Mouse (Mus musculus) c-Kit-positive CD71-negative TER-119-negative erythroid progenitor cells, embryonic 14.5 days (primary cell): ENCODE results near the gene Ankrd9.

ENCODE experiments used
- DNase-seq: peaks from one replicate; pipeline ENCODE4 v3.0.0-alpha.2; 2013; ENCODE audit warnings: low read depth

Ankrd9 gene

GRCm38 (mm10) chr12:110954351-110954991 is 24.4 kb downstream of the Ankrd9 start:
- DNase-seq, result no peak

DNA sequence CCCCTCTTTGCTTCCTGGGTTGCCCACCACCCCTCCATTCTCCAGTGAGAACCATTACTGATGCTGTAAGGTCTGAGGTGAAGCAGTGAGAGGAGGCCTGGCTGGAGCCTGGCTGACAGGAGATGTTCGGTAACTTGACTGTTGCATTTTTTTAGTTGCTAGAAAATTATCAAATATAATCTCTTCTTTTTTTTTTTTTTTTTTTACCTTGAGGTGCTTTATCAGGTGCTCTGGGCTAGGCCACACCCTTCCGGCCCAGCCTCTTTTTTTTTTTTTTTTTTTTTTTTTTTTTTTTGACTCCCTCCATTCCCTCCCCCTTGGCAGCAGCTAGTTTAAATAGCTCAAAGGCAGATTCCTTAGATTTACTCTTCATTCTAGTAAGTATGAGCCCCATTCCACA is 24.9 kb downstream of the Ankrd9 start:
- DNase-seq, result no peak

DNA sequence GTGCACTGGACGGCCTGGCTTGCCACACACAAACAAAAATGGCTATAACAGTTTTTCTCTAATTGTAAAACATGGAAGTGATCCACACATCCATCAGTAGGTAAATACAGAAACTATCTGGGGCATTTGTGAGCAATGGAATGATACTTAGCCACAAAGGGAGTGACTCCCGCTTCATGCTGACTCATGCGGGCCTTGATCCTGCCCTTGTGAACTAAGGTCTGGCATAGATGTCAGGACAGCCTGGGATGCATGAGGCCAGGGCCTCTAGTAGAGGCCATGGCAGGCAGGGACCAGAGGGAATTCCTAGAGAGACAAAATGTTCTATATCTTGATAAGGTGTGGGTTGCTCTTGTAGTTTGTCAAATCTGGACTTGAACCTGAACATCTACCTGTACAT is 25.4 kb downstream of the Ankrd9 start:
- no peak for DNase-seq

GRCm38 (mm10) chr12:110952628-110953385 is 26.0 kb downstream of the Ankrd9 start:
- DNase-seq, result no peak

- DNase-seq, result no peak
Measured at GRCm38 (mm10) chr12:110951236-110951635, 27.6 kb downstream of the Ankrd9 start.

GRCm38 (mm10) chr12:110950151-110950550 is 28.7 kb downstream of the Ankrd9 start:
- DNase-seq, result no peak

- DNase-seq, result no peak
Measured at GRCm38 (mm10) chr12:110949410-110949809, 29.4 kb downstream of the Ankrd9 start.

DNA sequence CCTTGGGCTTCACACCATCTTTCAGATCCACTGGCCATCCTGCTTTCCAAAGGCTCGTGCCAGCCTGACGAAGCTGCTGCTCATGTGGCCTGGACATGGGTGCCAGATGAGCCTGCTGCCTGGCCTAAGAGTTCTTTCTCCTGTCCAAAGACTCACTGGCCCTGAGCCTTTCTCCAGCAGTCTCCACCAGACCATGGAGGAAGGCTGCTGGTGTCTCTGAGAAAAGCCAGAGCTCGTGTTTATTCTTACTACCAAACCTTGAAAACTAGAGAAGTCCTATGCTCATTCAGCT is 30.0 kb downstream of the Ankrd9 start:
- DNase-seq, result no peak

GRCm38 (mm10) chr12:110948082-110948909 is 30.5 kb downstream of the Ankrd9 start:
- no peak for DNase-seq

GRCm38 (mm10) chr12:110946216-110946615 is 32.6 kb downstream of the Ankrd9 start:
- no peak for DNase-seq

- DNase-seq, result no peak
Measured at GRCm38 (mm10) chr12:110940869-110941268, 38.0 kb downstream of the Ankrd9 start.

DNA sequence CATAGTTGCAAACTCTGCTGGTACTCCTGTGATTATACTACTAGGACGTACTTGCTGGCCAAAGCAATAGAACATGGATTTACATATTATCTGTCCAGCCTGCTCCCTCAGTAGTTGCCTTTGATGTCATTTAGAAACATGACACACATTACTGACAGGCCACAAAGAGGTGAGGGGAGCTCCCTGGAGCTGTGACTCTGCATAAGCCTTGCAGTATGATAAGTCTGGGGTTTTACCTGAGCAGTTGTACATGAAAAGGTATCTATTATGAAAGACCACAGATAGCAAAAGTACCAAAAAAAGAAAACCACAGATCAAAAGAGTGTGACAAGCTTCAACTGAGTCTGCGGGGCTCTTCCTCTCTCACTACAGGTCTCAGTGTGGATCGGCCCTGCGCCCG is 39.5 kb downstream of the Ankrd9 start:
- DNase-seq, result no peak

DNA sequence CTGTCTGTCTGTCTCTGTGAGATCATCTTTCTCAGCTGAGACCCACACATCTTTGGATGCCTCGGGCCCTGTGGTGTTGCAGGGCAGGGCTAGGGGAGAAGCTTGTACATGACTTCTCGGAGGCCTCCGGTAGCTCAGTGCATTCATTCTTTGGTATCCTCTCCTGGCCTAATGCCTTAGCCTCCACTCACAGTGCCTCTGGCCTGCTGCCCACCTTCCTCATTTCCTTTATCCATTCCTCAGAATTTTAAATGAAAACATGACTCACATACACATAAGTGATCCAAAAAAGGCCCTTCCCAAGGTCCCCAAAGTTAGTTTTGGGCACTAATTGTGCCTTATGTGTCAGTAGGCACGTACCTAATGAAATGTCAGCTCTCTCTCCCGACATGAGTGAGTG is 41.3 kb downstream of the Ankrd9 start:
- no peak for DNase-seq

DNA sequence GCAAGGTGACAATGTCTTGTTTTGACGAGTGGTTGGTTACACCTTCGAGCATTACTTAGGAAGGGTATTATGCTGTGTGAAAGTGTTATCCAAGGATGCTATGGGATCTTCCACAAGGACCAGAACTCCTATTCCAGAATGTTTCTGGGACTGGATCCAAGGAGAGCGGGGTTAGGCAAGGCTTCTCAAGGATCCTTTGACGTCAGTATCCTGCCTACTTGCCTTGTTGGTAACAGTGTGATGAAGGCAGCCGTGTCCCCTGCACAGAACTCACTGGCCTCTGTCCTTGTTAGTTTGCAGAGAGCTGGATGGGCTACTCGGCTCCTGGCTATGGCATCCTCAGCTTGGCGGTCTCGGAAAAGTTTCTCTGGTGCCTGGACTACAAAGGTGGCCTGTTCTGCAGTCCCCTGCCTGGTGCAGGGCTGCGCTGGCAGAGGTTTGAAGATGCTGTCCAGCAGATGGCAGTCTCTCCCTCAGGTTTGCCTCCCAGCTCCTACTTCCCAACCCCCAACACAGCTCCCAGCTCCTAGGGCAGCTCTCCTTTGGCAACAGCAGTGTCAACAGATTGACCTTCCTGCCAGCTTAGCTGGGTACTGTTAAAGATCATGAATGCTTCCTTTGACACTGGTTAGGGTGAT is 42.7 kb downstream of the Ankrd9 start:
- DNase-seq, result peak; percentile 65

- DNase-seq, result no peak
Measured at GRCm38 (mm10) chr12:110932820-110933219, 46.0 kb downstream of the Ankrd9 start.
